Mouse (Mus musculus): ENCODE data around the gene Igsf9. TPM values are rescaled to one million over a fixed set of nuclear protein-coding genes. Genes with fewer than 3 reads are reported as not detected.

The Igsf9 gene
- polyA plus RNA-seq, 1 experiment from 2014 or later, result 23.5 TPM

GRCm38 (mm10) chr1:172525027-172525764 lies 43.6 kb downstream of the Igsf9 start:
- ATAC-seq (no peak), DNase-seq (ENCODE audit: low spot score) (no peak)
- H3K9ac ChIP-seq (ENCODE audit: low read length), result no peak overlapping the region
- no peaks in the 10 kb centered on the region for H3K36me3 ChIP-seq (ENCODE audit: control insufficient read depth, insufficient read depth, low read length)
- H3K27ac ChIP-seq (ENCODE audit: low read depth, low read length), result no peak overlapping the region
- WGBS, result 56% methylated on average over 15 of the region's 15 CpGs
- peaks cover 7% of the 10 kb centered on the region; the same call in 1 of the 2 replicates for H3K4me1 ChIP-seq (ENCODE audit: control insufficient read depth, insufficient read depth, low read length)
- no peak overlapping the region for H3K4me3 ChIP-seq (ENCODE audit: low read depth, low read length)
- H3K4me2 ChIP-seq (ENCODE audit: low read length), result no peak overlapping the region
- no peaks in the 10 kb centered on the region for H3K27me3 ChIP-seq (replicated peaks; ENCODE audit: control insufficient read depth, insufficient read depth, low read length)
- H3K9me3 ChIP-seq (replicated peaks; ENCODE audit: control insufficient read depth, low read length), result no peaks in the 10 kb centered on the region

- Histone ChIP-seq H3K4me2 (ENCODE audit: low read length) (no peak overlapping the region), H3K4me3 (ENCODE audit: low read depth, low read length) (no peak overlapping the region), H3K9ac (ENCODE audit: low read length) (no peak overlapping the region), H3K9me3 (replicated peaks; ENCODE audit: control insufficient read depth, low read length) (no peaks in the 10 kb centered on the region), H3K27ac (ENCODE audit: low read depth, low read length) (no peak overlapping the region), H3K4me1 (ENCODE audit: control insufficient read depth, insufficient read depth, low read length) (peaks cover 4% of the 10 kb centered on the region; the same call in 1 of the 2 replicates), H3K27me3 (replicated peaks; ENCODE audit: control insufficient read depth, insufficient read depth, low read length) (no peaks in the 10 kb centered on the region), H3K36me3 (ENCODE audit: control insufficient read depth, insufficient read depth, low read length) (no peaks in the 10 kb centered on the region)
- 71% methylated on average over 7 of the region's 7 CpGs for WGBS
- DNase-seq (ENCODE audit: low spot score) (no peak), ATAC-seq (no peak)
Observed at GRCm38 (mm10) chr1:172525971-172526370, 44.4 kb downstream of the Igsf9 start.

- Histone ChIP-seq H3K9ac (ENCODE audit: low read length) (no peak overlapping the region), H3K4me2 (ENCODE audit: low read length) (no peak overlapping the region), H3K4me3 (ENCODE audit: low read depth, low read length) (no peak overlapping the region), H3K27ac (ENCODE audit: low read depth, low read length) (no peak overlapping the region), H3K9me3 (replicated peaks; ENCODE audit: control insufficient read depth, low read length) (no peaks in the 10 kb centered on the region), H3K27me3 (replicated peaks; ENCODE audit: control insufficient read depth, insufficient read depth, low read length) (no peaks in the 10 kb centered on the region), H3K4me1 (ENCODE audit: control insufficient read depth, insufficient read depth, low read length) (no peaks in the 10 kb centered on the region), H3K36me3 (ENCODE audit: control insufficient read depth, insufficient read depth, low read length) (no peaks in the 10 kb centered on the region)
- ATAC-seq, result no peak
- 84% methylated on average over 23 of the region's 23 CpGs for WGBS
- no peak for DNase-seq (ENCODE audit: low spot score)
Observed at GRCm38 (mm10) chr1:172526380-172527081, 44.9 kb downstream of the Igsf9 start.

- Histone ChIP-seq H3K4me1 (ENCODE audit: control insufficient read depth, insufficient read depth, low read length) (peaks cover 4% of the 10 kb centered on the region; the same call in 1 of the 2 replicates), H3K9ac (ENCODE audit: low read length) (no peak overlapping the region), H3K27ac (ENCODE audit: low read depth, low read length) (no peak overlapping the region), H3K9me3 (replicated peaks; ENCODE audit: control insufficient read depth, low read length) (no peaks in the 10 kb centered on the region), H3K27me3 (replicated peaks; ENCODE audit: control insufficient read depth, insufficient read depth, low read length) (no peaks in the 10 kb centered on the region), H3K4me3 (ENCODE audit: low read depth, low read length) (no peak overlapping the region), H3K4me2 (ENCODE audit: low read length) (no peak overlapping the region), H3K36me3 (ENCODE audit: control insufficient read depth, insufficient read depth, low read length) (no peaks in the 10 kb centered on the region)
- DNase-seq (ENCODE audit: low spot score) (no peak), ATAC-seq (no peak)
- 93% methylated on average over 10 of the region's 10 CpGs for WGBS
Observed at GRCm38 (mm10) chr1:172527431-172527830, 45.8 kb downstream of the Igsf9 start.

- peak; percentile 76 for ATAC-seq
- Histone ChIP-seq H3K27me3 (replicated peaks; ENCODE audit: control insufficient read depth, insufficient read depth, low read length) (no peaks in the 10 kb centered on the region), H3K9ac (ENCODE audit: low read length) (no peak overlapping the region), H3K36me3 (ENCODE audit: control insufficient read depth, insufficient read depth, low read length) (no peaks in the 10 kb centered on the region), H3K27ac (ENCODE audit: low read depth, low read length) (no peak overlapping the region), H3K4me2 (ENCODE audit: low read length) (no peak overlapping the region), H3K4me3 (ENCODE audit: low read depth, low read length) (no peak overlapping the region), H3K9me3 (replicated peaks; ENCODE audit: control insufficient read depth, low read length) (no peaks in the 10 kb centered on the region), H3K4me1 (ENCODE audit: control insufficient read depth, insufficient read depth, low read length) (peaks cover 6% of the 10 kb centered on the region; the same call in 1 of the 2 replicates)
- 6% methylated on average over 7 of the region's 7 CpGs for WGBS
- DNase-seq (ENCODE audit: low spot score), result peak; percentile 87
Observed at GRCm38 (mm10) chr1:172528701-172529100, 47.1 kb downstream of the Igsf9 start.

- 0 out of 2 replicates have a peak, but pooled peaks have one; percentile 16 for ATAC-seq
- H3K27me3 ChIP-seq (replicated peaks; ENCODE audit: control insufficient read depth, insufficient read depth, low read length), result no peaks in the 10 kb centered on the region
- H3K27ac ChIP-seq (ENCODE audit: low read depth, low read length), result no peak overlapping the region
- no peaks in the 10 kb centered on the region for H3K9me3 ChIP-seq (replicated peaks; ENCODE audit: control insufficient read depth, low read length)
- H3K4me1 ChIP-seq (ENCODE audit: control insufficient read depth, insufficient read depth, low read length), result peaks cover 6% of the 10 kb centered on the region; the same call in 1 of the 2 replicates
- DNase-seq (ENCODE audit: low spot score), result peak; percentile 31
- H3K9ac ChIP-seq (ENCODE audit: low read length), result no peak overlapping the region
- H3K4me2 ChIP-seq (ENCODE audit: low read length), result no peak overlapping the region
- 23% methylated on average over 8 of the region's 8 CpGs for WGBS
- H3K4me3 ChIP-seq (ENCODE audit: low read depth, low read length), result no peak overlapping the region
- H3K36me3 ChIP-seq (ENCODE audit: control insufficient read depth, insufficient read depth, low read length), result no peaks in the 10 kb centered on the region
Observed at GRCm38 (mm10) chr1:172530544-172531220, 49.1 kb downstream of the Igsf9 start.

GRCm38 (mm10) chr1:172532551-172532950 lies 51.0 kb downstream of the Igsf9 start:
- WGBS, result 2% methylated on average over 13 of the region's 13 CpGs
- Histone ChIP-seq H3K4me2 (ENCODE audit: low read length) (peak overlapping the region; percentile 36), H3K9me3 (replicated peaks; ENCODE audit: control insufficient read depth, low read length) (no peaks in the 10 kb centered on the region), H3K27me3 (replicated peaks; ENCODE audit: control insufficient read depth, insufficient read depth, low read length) (no peaks in the 10 kb centered on the region), H3K36me3 (ENCODE audit: control insufficient read depth, insufficient read depth, low read length) (no peaks in the 10 kb centered on the region), H3K4me3 (ENCODE audit: low read depth, low read length) (peak overlapping the region; percentile 13; the same call in 1 of the 2 replicates), H3K4me1 (ENCODE audit: control insufficient read depth, insufficient read depth, low read length) (peaks cover 6% of the 10 kb centered on the region; the same call in 1 of the 2 replicates), H3K9ac (ENCODE audit: low read length) (no peak overlapping the region), H3K27ac (ENCODE audit: low read depth, low read length) (no peak overlapping the region)
- peak; percentile 55; the same call in 1 of the 2 replicates for ATAC-seq
- peak; percentile 45 for DNase-seq (ENCODE audit: low spot score)

GRCm38 (mm10) chr1:172535116-172535515 lies 53.5 kb downstream of the Igsf9 start:
- Histone ChIP-seq H3K4me2 (ENCODE audit: low read length) (no peak overlapping the region), H3K4me1 (ENCODE audit: control insufficient read depth, insufficient read depth, low read length) (peaks cover 11% of the 10 kb centered on the region)

More at GRCm38 (mm10) chr1:172535116-172535515, 53.5 kb downstream of the Igsf9 start:
- ATAC-seq (no peak), DNase-seq (ENCODE audit: low spot score) (no peak)
- Histone ChIP-seq H3K27me3 (replicated peaks; ENCODE audit: control insufficient read depth, insufficient read depth, low read length) (no peaks in the 10 kb centered on the region), H3K4me3 (ENCODE audit: low read depth, low read length) (no peak overlapping the region), H3K27ac (ENCODE audit: low read depth, low read length) (no peak overlapping the region), H3K9ac (ENCODE audit: low read length) (no peak overlapping the region), H3K9me3 (replicated peaks; ENCODE audit: control insufficient read depth, low read length) (no peaks in the 10 kb centered on the region), H3K36me3 (ENCODE audit: control insufficient read depth, insufficient read depth, low read length) (no peaks in the 10 kb centered on the region)
- WGBS, result 75% methylated on average over 16 of the region's 16 CpGs

Measured in forebrain, embryonic 14.5 days (tissue).